Mouse (Mus musculus): ENCODE measurements around the gene Dcps. TPM values are rescaled to one million over a fixed set of nuclear protein-coding genes. Genes with fewer than 3 reads are reported as not detected.

Dcps gene
- polyA plus RNA-seq, 1 experiment from 2014 or later, result 26.1 TPM

GRCm38 (mm10) chr9:35104711-35105110 lies 71.2 kb downstream of the Dcps start:
- H3K4me3 ChIP-seq (ENCODE audit: low read depth, low read length), result no peak overlapping the region
- peaks cover 17% of the 10 kb centered on the region; the same call in 1 of the 2 replicates for H3K4me1 ChIP-seq (replicated peaks; ENCODE audit: control insufficient read depth, insufficient read depth, low read length)
- no peaks in the 10 kb centered on the region for H3K27me3 ChIP-seq (replicated peaks; ENCODE audit: control insufficient read depth, insufficient read depth, low read length)
- WGBS, result 67% methylated on average over 4 of the region's 4 CpGs
- TF ChIP-seq CTCF (IDR thresholded peaks at IDR 0.05; ENCODE audit: low read depth), result no peak
- peaks cover 5% of the 10 kb centered on the region; the same call in 1 of the 2 replicates for H3K36me3 ChIP-seq (ENCODE audit: control insufficient read depth, insufficient read depth)
- H3K9me3 ChIP-seq (ENCODE audit: control insufficient read depth), result no peaks in the 10 kb centered on the region
- ATAC-seq, result no peak
- no peak overlapping the region for H3K9ac ChIP-seq (ENCODE audit: low read depth, low read length)
- H3K27ac ChIP-seq (ENCODE audit: low read depth, low read length), result peak overlapping the region; percentile 90
- H3K4me2 ChIP-seq (replicated peaks; ENCODE audit: low read depth), result no peak overlapping the region

- 0 out of 2 replicates have a peak, but pooled peaks cover 15% of the 10 kb centered on the region for H3K4me1 ChIP-seq (replicated peaks; ENCODE audit: control insufficient read depth, insufficient read depth, low read length)
- no peak for TF ChIP-seq CTCF (IDR thresholded peaks at IDR 0.05; ENCODE audit: low read depth)
- peak overlapping the region; percentile 24 for H3K4me3 ChIP-seq (ENCODE audit: low read depth, low read length)
- H3K27me3 ChIP-seq (replicated peaks; ENCODE audit: control insufficient read depth, insufficient read depth, low read length), result no peaks in the 10 kb centered on the region
- H3K27ac ChIP-seq (ENCODE audit: low read depth, low read length), result peak overlapping the region; percentile 75
- H3K9ac ChIP-seq (ENCODE audit: low read depth, low read length), result 0 out of 2 replicates have a peak overlapping the region, but pooled peaks have one; percentile 35
- H3K4me2 ChIP-seq (replicated peaks; ENCODE audit: low read depth), result peak overlapping the region; percentile 57
- H3K9me3 ChIP-seq (ENCODE audit: control insufficient read depth), result no peaks in the 10 kb centered on the region
- peaks cover 5% of the 10 kb centered on the region; the same call in 1 of the 2 replicates for H3K36me3 ChIP-seq (ENCODE audit: control insufficient read depth, insufficient read depth)
- WGBS, result 64% methylated on average over 4 of the region's 4 CpGs
- ATAC-seq, result peak; percentile 27; the same call in 1 of the 2 replicates
Observed at GRCm38 (mm10) chr9:35098762-35099161, 77.1 kb downstream of the Dcps start.

GRCm38 (mm10) chr9:35097901-35098300 lies 78.0 kb downstream of the Dcps start:
- Histone ChIP-seq H3K9ac (ENCODE audit: low read depth, low read length) (peak overlapping the region; percentile 4; the same call in 1 of the 2 replicates), H3K9me3 (ENCODE audit: control insufficient read depth) (no peaks in the 10 kb centered on the region), H3K4me2 (replicated peaks; ENCODE audit: low read depth) (peak overlapping the region; percentile 57), H3K4me3 (ENCODE audit: low read depth, low read length) (peak overlapping the region; percentile 24), H3K27me3 (replicated peaks; ENCODE audit: control insufficient read depth, insufficient read depth, low read length) (no peaks in the 10 kb centered on the region), H3K4me1 (replicated peaks; ENCODE audit: control insufficient read depth, insufficient read depth, low read length) (0 out of 2 replicates have a peak, but pooled peaks cover 18% of the 10 kb centered on the region), H3K36me3 (ENCODE audit: control insufficient read depth, insufficient read depth) (peaks cover 5% of the 10 kb centered on the region; the same call in 1 of the 2 replicates), H3K27ac (ENCODE audit: low read depth, low read length) (0 out of 2 replicates have a peak overlapping the region, but pooled peaks have one; percentile 35)
- no peak for TF ChIP-seq CTCF (IDR thresholded peaks at IDR 0.05; ENCODE audit: low read depth)
- ATAC-seq, result no peak
- 56% methylated on average over 4 of the region's 4 CpGs for WGBS

GRCm38 (mm10) chr9:35095726-35096125 lies 80.1 kb downstream of the Dcps start:
- Histone ChIP-seq H3K9ac (ENCODE audit: low read depth, low read length) (no peak overlapping the region), H3K27ac (ENCODE audit: low read depth, low read length) (peak overlapping the region; percentile 71), H3K4me1 (replicated peaks; ENCODE audit: control insufficient read depth, insufficient read depth, low read length) (0 out of 2 replicates have a peak, but pooled peaks cover 18% of the 10 kb centered on the region), H3K36me3 (ENCODE audit: control insufficient read depth, insufficient read depth) (peaks cover 3% of the 10 kb centered on the region; the same call in 1 of the 2 replicates), H3K27me3 (replicated peaks; ENCODE audit: control insufficient read depth, insufficient read depth, low read length) (no peaks in the 10 kb centered on the region), H3K4me3 (ENCODE audit: low read depth, low read length) (no peak overlapping the region), H3K9me3 (ENCODE audit: control insufficient read depth) (no peaks in the 10 kb centered on the region), H3K4me2 (replicated peaks; ENCODE audit: low read depth) (peak overlapping the region; percentile 57)
- 59% methylated on average over 1 of the region's 1 CpGs for WGBS
- ATAC-seq, result no peak
- TF ChIP-seq CTCF (IDR thresholded peaks at IDR 0.05; ENCODE audit: low read depth), result no peak

- H3K9me3 ChIP-seq (ENCODE audit: control insufficient read depth), result no peaks in the 10 kb centered on the region
- H3K4me1 ChIP-seq (replicated peaks; ENCODE audit: control insufficient read depth, insufficient read depth, low read length), result 0 out of 2 replicates have a peak, but pooled peaks cover 12% of the 10 kb centered on the region
- TF ChIP-seq CTCF (IDR thresholded peaks at IDR 0.05; ENCODE audit: low read depth), result no peak
- no peak overlapping the region for H3K4me2 ChIP-seq (replicated peaks; ENCODE audit: low read depth)
- WGBS, result 38% methylated on average over 3 of the region's 3 CpGs
- H3K27me3 ChIP-seq (replicated peaks; ENCODE audit: control insufficient read depth, insufficient read depth, low read length), result no peaks in the 10 kb centered on the region
- H3K36me3 ChIP-seq (ENCODE audit: control insufficient read depth, insufficient read depth), result no peaks in the 10 kb centered on the region
- no peak overlapping the region for H3K4me3 ChIP-seq (ENCODE audit: low read depth, low read length)
- ATAC-seq, result peak; percentile 74
- H3K9ac ChIP-seq (ENCODE audit: low read depth, low read length), result no peak overlapping the region
- H3K27ac ChIP-seq (ENCODE audit: low read depth, low read length), result peak overlapping the region; percentile 71; the same call in 1 of the 2 replicates
Observed at GRCm38 (mm10) chr9:35093350-35093749, 82.5 kb downstream of the Dcps start.

- no peak overlapping the region for H3K4me3 ChIP-seq (ENCODE audit: low read depth, low read length)
- no peaks in the 10 kb centered on the region for H3K9me3 ChIP-seq (ENCODE audit: control insufficient read depth)
- H3K27ac ChIP-seq (ENCODE audit: low read depth, low read length), result peak overlapping the region; percentile 71; the same call in 1 of the 2 replicates
- H3K4me2 ChIP-seq (replicated peaks; ENCODE audit: low read depth), result no peak overlapping the region; the same call in 1 of the 2 replicates
- no peaks in the 10 kb centered on the region for H3K36me3 ChIP-seq (ENCODE audit: control insufficient read depth, insufficient read depth)
- no peaks in the 10 kb centered on the region for H3K27me3 ChIP-seq (replicated peaks; ENCODE audit: control insufficient read depth, insufficient read depth, low read length)
- 53% methylated on average over 2 of the region's 2 CpGs for WGBS
- H3K4me1 ChIP-seq (replicated peaks; ENCODE audit: control insufficient read depth, insufficient read depth, low read length), result 0 out of 2 replicates have a peak, but pooled peaks cover 12% of the 10 kb centered on the region
- no peak overlapping the region for H3K9ac ChIP-seq (ENCODE audit: low read depth, low read length)
- TF ChIP-seq CTCF (IDR thresholded peaks at IDR 0.05; ENCODE audit: low read depth), result no peak
- peak; percentile 67 for ATAC-seq
Observed at GRCm38 (mm10) chr9:35092904-35093303, 83.0 kb downstream of the Dcps start.

Other genes starting within 250 kb of the Dcps start
- 242 and 257 TPM in 2 replicates for gene St3gal4, start 56.8 kb downstream of the Dcps start, polyA plus RNA-seq (2015; fragmentation: Nextera tagmentation; extraction: Ambion mirVana)
- gene Srpr, start 24.1 kb upstream of the Dcps start, polyA plus RNA-seq (2015; fragmentation: Nextera tagmentation; extraction: Ambion mirVana), result 118 and 130 TPM in 2 replicates
- 9.7 and 10.0 TPM in 2 replicates for gene Tirap, start 24.2 kb upstream of the Dcps start, polyA plus RNA-seq (2015; fragmentation: Nextera tagmentation; extraction: Ambion mirVana)
- 20.3 and 20.4 TPM in 2 replicates for gene Foxred1, start 35.0 kb upstream of the Dcps start, polyA plus RNA-seq (2015; fragmentation: Nextera tagmentation; extraction: Ambion mirVana)
- 73.5 and 80.7 TPM in 2 replicates for gene Fam118b, start 91.7 kb upstream of the Dcps start, polyA plus RNA-seq (2015; fragmentation: Nextera tagmentation; extraction: Ambion mirVana)
- 16.3 and 16.6 TPM in 2 replicates for gene Rpusd4, start 91.8 kb upstream of the Dcps start, polyA plus RNA-seq (2015; fragmentation: Nextera tagmentation; extraction: Ambion mirVana)
- 1.9 and 2.4 TPM in 2 replicates for gene Cdon, start 245.1 kb upstream of the Dcps start, polyA plus RNA-seq (2015; fragmentation: Nextera tagmentation; extraction: Ambion mirVana)

Measured in intestine, postnatal 0 days (tissue).